Comparison of ENCODE assay signal across 10 mouse cellular contexts in the genomic region with DNA sequence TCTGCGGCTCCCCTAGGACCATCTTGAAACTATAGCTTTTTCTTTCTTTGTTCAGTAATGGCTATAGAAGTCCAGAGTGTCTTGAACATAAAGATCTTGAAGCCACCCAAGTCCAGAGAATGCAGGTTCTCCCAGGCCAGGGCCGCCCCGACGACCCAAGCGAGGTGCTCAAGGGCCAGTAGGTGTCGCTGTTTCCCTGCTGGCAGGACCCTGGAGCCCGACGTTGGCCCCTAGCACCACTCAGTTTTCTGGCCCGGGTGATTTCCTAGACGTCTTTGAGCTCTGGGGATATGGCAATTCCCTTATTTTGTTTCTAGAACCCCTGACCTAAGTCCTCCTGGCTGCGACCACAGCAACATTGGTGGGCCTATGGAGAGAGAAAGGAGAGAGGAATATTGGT.
DNase-seq lines count a peak whose midpoint lies in the region; ATAC-seq and TF ChIP-seq lines count a peak whose summit lies in the region.
"Had no signal": no experiment of that assay in that cellular context is flagged by ENCODE, and none has a peak within 500 bp of the region (broad histone marks: within the 10 kb centered on the region; RNA-seq: fewer than 3 reads in every experiment).

No protein-coding gene starts in this region.

- H3K4me1 ChIP-seq in liver, embryonic 14.5 days (replicated peaks; ENCODE audit: control insufficient read depth in 2 of 2, insufficient read depth in 2 of 2, low read length in 1 of 2): no peaks in the 10 kb centered on the region

- ATAC-seq in liver, embryonic 14.5 days (ENCODE audit: insufficient read depth): no peak

- peak; percentile 86 for DNase-seq in left cerebral cortex, adult 18-20 months (ENCODE audit: low spot score in 2 of 2)
- no peak for DNase-seq in left cerebral cortex, adult 8-10 months (ENCODE audit: low spot score in 2 of 2)
- peak; percentile 73 for DNase-seq in adrenal gland, postnatal 10 days
- peak; percentile 90 for DNase-seq in embryo, embryonic 11 days
- DNase-seq in induced T-regulatory cell, adult 2 months (ENCODE audit: low read depth): peak; percentile 64
- DNase-seq in liver, embryonic 14.5 days (ENCODE audit: low read depth in 3 of 3, low spot score in 3 of 3): peak in 2 of 3 experiments; percentile 7 to 31
- peak; percentile 91 for DNase-seq in retina, embryonic 14.5 days (ENCODE audit: low spot score)
- no peak for DNase-seq in urinary bladder, adult 2 months (ENCODE audit: low spot score)

- TF ChIP-seq EP300 in liver, embryonic 14.5 days (IDR thresholded peaks at IDR 0.05; ENCODE audit: low read depth): no peak

- H3K9me3 ChIP-seq in liver, embryonic 14.5 days (ENCODE audit: control insufficient read depth, low read length): no peaks in the 10 kb centered on the region

- H3K4me3 ChIP-seq in liver, embryonic 14.5 days (ENCODE audit: insufficient read depth in 1 of 2, low read depth in 2 of 2, low read length in 2 of 2): no peak overlapping the region
- H3K4me3 ChIP-seq: erythroblast, embryonic 14.5 days had no signal

- peak; percentile 85 for TF ChIP-seq CTCF in liver, embryonic 14.5 days (IDR thresholded peaks at IDR 0.05; ENCODE audit: low read depth)

- no peak overlapping the region for H3K4me2 ChIP-seq in liver, embryonic 14.5 days (ENCODE audit: low read depth)

- H3K36me3 ChIP-seq in liver, embryonic 14.5 days (replicated peaks; ENCODE audit: control insufficient read depth, insufficient read depth, low read depth): no peaks in the 10 kb centered on the region

- H3K27me3 ChIP-seq in liver, embryonic 14.5 days (ENCODE audit: control insufficient read depth, insufficient read depth, low read length): peaks cover 93% of the 10 kb centered on the region

- 2% methylated on average over 11 of the region's 11 CpGs for WGBS in liver, embryonic 14.5 days (ENCODE audit: insufficient replicate concordance)

- H3K9ac ChIP-seq in liver, embryonic 14.5 days (replicated peaks): no peak overlapping the region

- H3K27ac ChIP-seq in liver, embryonic 14.5 days: no peak overlapping the region
- H3K27ac ChIP-seq: macrophage had no signal

Comparison
In these comparisons a context has a peak if more than half of its experiments do, and no peak if none do; other contexts are left out.
1. DNase-seq: peak in left cerebral cortex, adult 18-20 months (2 of 2), adrenal gland, postnatal 10 days (single experiment), embryo, embryonic 11 days (single experiment), induced T-regulatory cell, adult 2 months (single experiment), liver, embryonic 14.5 days (2 of 3) and retina, embryonic 14.5 days (single experiment); none in left cerebral cortex, adult 8-10 months (0 of 2) and urinary bladder, adult 2 months (single experiment).